Mouse (Mus musculus) hindbrain, embryonic 15.5 days (tissue): ENCODE measurements around the gene Syngr2. TPM values are rescaled to one million over a fixed set of nuclear protein-coding genes. Genes with fewer than 3 reads are reported as not detected.

ENCODE experiments used
- ATAC-seq: fragments of 200-750 bp; cut with Nextera tagmentation; 2 replicates; pipeline ENCODE4 v1.8.0; 2017; ENCODE audit warnings: low read depth, moderate number of reproducible peaks, moderate TSS enrichment; ENCODE audit not compliant: low FRiP score
- H3K27ac ChIP-seq: fragments of 300-500 bp; sonication (generic); replicated peaks from 2 replicates; pipeline ENCODE4 v1.5.1; 2015; ENCODE audit warnings: mild to moderate bottlenecking, inconsistent platforms
- H3K27me3 ChIP-seq: fragments of 300-500 bp; sonication (generic); 2 replicates; pipeline ENCODE4 v1.6.1; 2015; ENCODE audit warnings: control low read depth, inconsistent platforms
- H3K36me3 ChIP-seq: fragments of 300-500 bp; sonication (generic); 2 replicates; pipeline ENCODE4 v1.6.1; 2015; ENCODE audit warnings: control low read depth, inconsistent platforms
- H3K4me1 ChIP-seq: fragments of 300-500 bp; sonication (generic); replicated peaks from 2 replicates; pipeline ENCODE4 v1.6.1; 2015; ENCODE audit warnings: control low read depth, inconsistent platforms
- H3K4me2 ChIP-seq: fragments of 300-500 bp; sonication (generic); 2 replicates; pipeline ENCODE4 v1.6.1; 2015; ENCODE audit warnings: moderate library complexity, mild to moderate bottlenecking, inconsistent platforms
- H3K4me3 ChIP-seq: fragments of 300-500 bp; sonication (generic); 2 replicates; pipeline ENCODE4 v1.5.1; 2015; ENCODE audit warnings: mild to moderate bottlenecking, inconsistent platforms
- H3K9ac ChIP-seq: fragments of 300-500 bp; sonication (generic); 2 replicates; pipeline ENCODE4 v1.6.1; 2015; ENCODE audit warnings: inconsistent platforms
- H3K9me3 ChIP-seq: fragments of 300-500 bp; sonication (generic); 2 replicates; pipeline ENCODE4 v1.6.1; 2016; ENCODE audit warnings: control low read depth, inconsistent platforms
- WGBS: fragments of 180-500 bp; shearing (Covaris S2); methylation state at CpG from one replicate; pipeline ENCODE4 v1.1.7; 2015; 5-methylcytosine and 5-hydroxymethylcytosine counted together
- polyA plus RNA-seq: library from polyadenylated mRNA; unstranded; fragments of >200 nt; fragmentation: Nextera tagmentation; extraction: Ambion mirVana; gene quantifications from 2 replicates; pipeline ENCODE4 v1.2.1, GENCODE M21; 2015

Syngr2 gene
- polyA plus RNA-seq, 1 experiment from 2014 or later, result 17.2 TPM

GRCm38 (mm10) chr11:117820173-117820572, 10.7 kb downstream of the Syngr2 start:
- 88% methylated on average over 7 of the region's 7 CpGs for WGBS
- H3K36me3 ChIP-seq, result no peaks in the 10 kb centered on the region
- H3K4me1 ChIP-seq, result peaks cover 12% of the 10 kb centered on the region
- H3K27me3 ChIP-seq, result no peaks in the 10 kb centered on the region
- ATAC-seq, result no peak
- H3K9me3 ChIP-seq, result no peaks in the 10 kb centered on the region
- no peak overlapping the region for H3K27ac ChIP-seq
- no peak overlapping the region for H3K4me3 ChIP-seq
- no peak overlapping the region for H3K9ac ChIP-seq
- H3K4me2 ChIP-seq, result no peak overlapping the region

GRCm38 (mm10) chr11:117821868-117822267, 12.4 kb downstream of the Syngr2 start:
- H3K27me3 ChIP-seq, result no peaks in the 10 kb centered on the region
- no peaks in the 10 kb centered on the region for H3K9me3 ChIP-seq
- no peaks in the 10 kb centered on the region for H3K36me3 ChIP-seq
- no peak overlapping the region for H3K4me2 ChIP-seq
- no peak for ATAC-seq
- H3K9ac ChIP-seq, result no peak overlapping the region
- H3K4me3 ChIP-seq, result no peak overlapping the region
- H3K27ac ChIP-seq, result no peak overlapping the region
- H3K4me1 ChIP-seq, result peaks cover 26% of the 10 kb centered on the region
- 86% methylated on average over 9 of the region's 9 CpGs for WGBS

GRCm38 (mm10) chr11:117822728-117823241, 13.3 kb downstream of the Syngr2 start:
- no peaks in the 10 kb centered on the region for H3K27me3 ChIP-seq
- WGBS, result 79% methylated on average over 7 of the region's 7 CpGs
- ATAC-seq, result no peak
- H3K9me3 ChIP-seq, result no peaks in the 10 kb centered on the region
- H3K4me3 ChIP-seq, result no peak overlapping the region
- H3K36me3 ChIP-seq, result no peaks in the 10 kb centered on the region
- H3K9ac ChIP-seq, result no peak overlapping the region
- no peak overlapping the region for H3K27ac ChIP-seq
- peaks cover 26% of the 10 kb centered on the region for H3K4me1 ChIP-seq
- H3K4me2 ChIP-seq, result no peak overlapping the region

GRCm38 (mm10) chr11:117823411-117823810, 13.9 kb downstream of the Syngr2 start:
- Histone ChIP-seq H3K4me1 (peaks cover 31% of the 10 kb centered on the region), H3K27ac (no peak overlapping the region), H3K27me3 (no peaks in the 10 kb centered on the region), H3K4me3 (no peak overlapping the region), H3K9ac (no peak overlapping the region), H3K9me3 (no peaks in the 10 kb centered on the region), H3K36me3 (no peaks in the 10 kb centered on the region), H3K4me2 (no peak overlapping the region; the same call in 1 of the 2 replicates)
- WGBS, result 94% methylated on average over 6 of the region's 6 CpGs
- ATAC-seq, result no peak

- ATAC-seq, result peak; percentile 72
- Histone ChIP-seq H3K4me2 (peak overlapping the region; percentile 67), H3K9me3 (no peaks in the 10 kb centered on the region), H3K27ac (peak overlapping the region; percentile 20; the same call in 1 of the 2 replicates), H3K4me3 (peak overlapping the region; percentile 39), H3K36me3 (no peaks in the 10 kb centered on the region), H3K9ac (peak overlapping the region; percentile 37; the same call in 1 of the 2 replicates), H3K4me1 (peaks cover 38% of the 10 kb centered on the region), H3K27me3 (no peaks in the 10 kb centered on the region)
- 18% methylated on average over 23 of the region's 23 CpGs for WGBS
These were observed 14.8 kb downstream of the Syngr2 start for GRCm38 (mm10) chr11:117824060-117824969.

GRCm38 (mm10) chr11:117825333-117826101, 16.0 kb downstream of the Syngr2 start, which contains the start of the genes Afmid and Tk1:
Gene Afmid (plus strand): TSS chr11:117825924.
Gene Tk1 (minus strand): TSS chr11:117826092.
- Histone ChIP-seq H3K4me3 (peak within 1 kb of the TSS; percentile 39), H3K4me2 (peak within 1 kb of the TSS; percentile 67), H3K9ac (peak within 1 kb of the TSS; percentile 37), H3K27ac (peak within 1 kb of the TSS; percentile 54), H3K4me1 (peaks cover 39% of the 10 kb centered on the region), H3K9me3 (no peaks in the 10 kb centered on the region), H3K36me3 (no peaks in the 10 kb centered on the region), H3K27me3 (no peaks in the 10 kb centered on the region)
- ATAC-seq, result peak; percentile 59; the same call in 1 of the 2 replicates
- under 1% methylated on average over 34 of the region's 34 CpGs for WGBS

GRCm38 (mm10) chr11:117826164-117826563, 16.7 kb downstream of the Syngr2 start:
- Histone ChIP-seq H3K9me3 (no peaks in the 10 kb centered on the region), H3K27me3 (no peaks in the 10 kb centered on the region), H3K4me1 (peaks cover 39% of the 10 kb centered on the region), H3K4me3 (peak overlapping the region; percentile 39), H3K36me3 (no peaks in the 10 kb centered on the region), H3K4me2 (peak overlapping the region; percentile 67), H3K9ac (peak overlapping the region; percentile 37; the same call in 1 of the 2 replicates), H3K27ac (peak overlapping the region; percentile 54)
- 3% methylated on average over 5 of the region's 5 CpGs for WGBS
- no peak for ATAC-seq

- no peak for ATAC-seq
- Histone ChIP-seq H3K4me2 (peak overlapping the region; percentile 67; the same call in 1 of the 2 replicates), H3K27me3 (no peaks in the 10 kb centered on the region), H3K4me3 (no peak overlapping the region), H3K4me1 (peaks cover 39% of the 10 kb centered on the region), H3K36me3 (no peaks in the 10 kb centered on the region), H3K9me3 (no peaks in the 10 kb centered on the region), H3K9ac (no peak overlapping the region), H3K27ac (no peak overlapping the region)
- 75% methylated on average over 8 of the region's 8 CpGs for WGBS
These were observed 17.4 kb downstream of the Syngr2 start for GRCm38 (mm10) chr11:117826916-117827315.

- H3K9me3 ChIP-seq, result no peaks in the 10 kb centered on the region
- H3K27me3 ChIP-seq, result no peaks in the 10 kb centered on the region
- H3K4me2 ChIP-seq, result no peak overlapping the region
- WGBS, result 64% methylated on average over 3 of the region's 3 CpGs
- H3K4me1 ChIP-seq, result peaks cover 44% of the 10 kb centered on the region
- ATAC-seq, result no peak
- H3K36me3 ChIP-seq, result no peaks in the 10 kb centered on the region
- no peak overlapping the region for H3K27ac ChIP-seq
- no peak overlapping the region for H3K9ac ChIP-seq
- H3K4me3 ChIP-seq, result no peak overlapping the region
These were observed 17.9 kb downstream of the Syngr2 start for GRCm38 (mm10) chr11:117827386-117827785.

- Histone ChIP-seq H3K9ac (no peak overlapping the region), H3K9me3 (no peaks in the 10 kb centered on the region), H3K4me1 (peaks cover 46% of the 10 kb centered on the region), H3K36me3 (no peaks in the 10 kb centered on the region), H3K4me3 (no peak overlapping the region), H3K27me3 (no peaks in the 10 kb centered on the region), H3K4me2 (no peak overlapping the region), H3K27ac (peak overlapping the region; percentile 54; the same call in 1 of the 2 replicates)
- no peak for ATAC-seq
- 79% methylated on average over 18 of the region's 18 CpGs for WGBS
These were observed 18.9 kb downstream of the Syngr2 start for GRCm38 (mm10) chr11:117828149-117828887.

- Histone ChIP-seq H3K27ac (peak overlapping the region; percentile 54), H3K4me1 (peaks cover 43% of the 10 kb centered on the region), H3K9me3 (no peaks in the 10 kb centered on the region), H3K27me3 (no peaks in the 10 kb centered on the region), H3K9ac (no peak overlapping the region), H3K4me2 (no peak overlapping the region), H3K36me3 (no peaks in the 10 kb centered on the region), H3K4me3 (no peak overlapping the region)
- 54% methylated on average over 9 of the region's 9 CpGs for WGBS
- ATAC-seq, result no peak
These were observed 19.6 kb downstream of the Syngr2 start for GRCm38 (mm10) chr11:117828888-117829604.
